Mouse (Mus musculus) hindbrain, embryonic 16.5 days (tissue): ENCODE measurements at regions not wholly inside any gene's neighbourhood (a gene's known extent, or its start where the extent isn't known, plus 50 kb on each side); places are given as distances from the start of the nearest gene placed in this dataset.

ENCODE experiments used
- ATAC-seq: fragments of 200-750 bp; cut with Nextera tagmentation; 2 replicates; pipeline ENCODE4 v1.8.0; 2017; ENCODE audit warnings: moderate TSS enrichment, moderate library complexity
- H3K27ac ChIP-seq: fragments of 300-500 bp; sonication (generic); 2 replicates; pipeline ENCODE4 v1.5.1; 2014; ENCODE audit warnings: low read depth, mild to moderate bottlenecking, control low read depth, low read length, moderate library complexity
- H3K27me3 ChIP-seq: fragments of 300-500 bp; sonication (generic); replicated peaks from 2 replicates; pipeline ENCODE4 v1.6.1; 2014; ENCODE audit warnings: low read length; ENCODE audit not compliant: control insufficient read depth, insufficient read depth
- H3K36me3 ChIP-seq: fragments of 300-500 bp; sonication (generic); 2 replicates; pipeline ENCODE4 v1.6.1; 2014; ENCODE audit warnings: mild to moderate bottlenecking, low read length, moderate library complexity, mixed read lengths; ENCODE audit not compliant: control insufficient read depth, insufficient read depth
- H3K4me1 ChIP-seq: fragments of 300-500 bp; sonication (generic); 2 replicates; pipeline ENCODE4 v1.6.1; 2014; ENCODE audit warnings: low read depth, low read length; ENCODE audit not compliant: control insufficient read depth, insufficient read depth
- H3K4me2 ChIP-seq: fragments of 300-500 bp; sonication (generic); 2 replicates; pipeline ENCODE4 v1.6.1; 2014; ENCODE audit warnings: mild to moderate bottlenecking, low read length, control low read depth, moderate library complexity
- H3K4me3 ChIP-seq: fragments of 300-500 bp; sonication (generic); 2 replicates; pipeline ENCODE4 v1.5.1; 2014; ENCODE audit warnings: mild to moderate bottlenecking, low read length, control low read depth, moderate library complexity
- H3K9ac ChIP-seq: fragments of 300-500 bp; sonication (generic); 2 replicates; pipeline ENCODE4 v1.6.1; 2014; ENCODE audit warnings: low read depth, mild to moderate bottlenecking, control low read depth, low read length, moderate library complexity
- H3K9me3 ChIP-seq: fragments of 300-500 bp; sonication (generic); 2 replicates; pipeline ENCODE4 v1.6.1; 2014; ENCODE audit warnings: mild to moderate bottlenecking, low read length, moderate library complexity; ENCODE audit not compliant: control insufficient read depth
- WGBS: fragments of 180-500 bp; shearing (Covaris S2); extraction: QIAGEN DNeasy Blood & Tissue Kit; methylation state at CpG from one replicate; pipeline ENCODE4 v1.1.7; 2014; 5-methylcytosine and 5-hydroxymethylcytosine counted together

DNA sequence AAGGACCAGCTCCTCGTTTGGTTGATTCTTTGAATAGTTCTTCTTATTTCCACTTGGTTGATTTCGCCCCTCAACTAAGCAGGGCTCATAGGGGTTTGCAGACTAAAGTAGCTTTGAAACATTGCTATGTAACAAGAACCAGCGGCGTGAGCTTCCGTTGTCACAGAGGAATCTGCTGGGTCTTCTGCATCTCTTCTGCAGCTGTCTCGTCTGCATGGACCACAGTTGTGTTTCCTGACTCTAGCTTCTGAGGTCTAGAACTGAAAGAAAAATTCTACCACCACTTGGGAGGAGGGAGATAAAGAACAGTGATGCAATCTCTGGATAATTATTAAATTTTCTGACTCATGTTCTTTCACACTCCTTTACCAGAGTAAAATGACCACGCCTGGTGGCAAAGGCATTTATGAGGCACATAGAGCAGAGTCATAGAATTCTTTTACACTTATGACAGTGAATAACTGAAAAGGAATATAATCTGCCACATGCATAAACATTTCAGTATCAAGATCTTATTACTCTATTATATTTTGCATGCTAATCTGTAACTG lies 1340.9 kb downstream of the Slc22a22 start:
- 62% methylated on average over 7 of the region's 7 CpGs for WGBS
- H3K4me2 ChIP-seq = no peak overlapping the region
- no peaks in the 10 kb centered on the region for H3K36me3 ChIP-seq
- no peak overlapping the region for H3K9ac ChIP-seq
- H3K27me3 ChIP-seq = no peaks in the 10 kb centered on the region
- H3K4me1 ChIP-seq = no peaks in the 10 kb centered on the region
- no peaks in the 10 kb centered on the region for H3K9me3 ChIP-seq
- ATAC-seq = no peak
- no peak overlapping the region for H3K27ac ChIP-seq
- no peak overlapping the region for H3K4me3 ChIP-seq

GRCm38 (mm10) chr15:56128029-56128428 lies 1349.4 kb downstream of the Slc22a22 start:
- Histone ChIP-seq H3K9ac (no peak overlapping the region), H3K9me3 (no peaks in the 10 kb centered on the region), H3K4me3 (no peak overlapping the region), H3K36me3 (no peaks in the 10 kb centered on the region), H3K4me1 (no peaks in the 10 kb centered on the region), H3K27ac (no peak overlapping the region), H3K27me3 (no peaks in the 10 kb centered on the region), H3K4me2 (no peak overlapping the region)
- no peak for ATAC-seq
- WGBS = 81% methylated on average over 1 of the region's 1 CpGs

GRCm38 (mm10) chr15:56119287-56120065 lies 1357.9 kb downstream of the Slc22a22 start:
- Histone ChIP-seq H3K4me3 (no peak overlapping the region), H3K27ac (no peak overlapping the region), H3K27me3 (no peaks in the 10 kb centered on the region), H3K4me2 (no peak overlapping the region), H3K9ac (no peak overlapping the region), H3K4me1 (no peaks in the 10 kb centered on the region), H3K9me3 (no peaks in the 10 kb centered on the region), H3K36me3 (no peaks in the 10 kb centered on the region)
- no peak for ATAC-seq

DNA sequence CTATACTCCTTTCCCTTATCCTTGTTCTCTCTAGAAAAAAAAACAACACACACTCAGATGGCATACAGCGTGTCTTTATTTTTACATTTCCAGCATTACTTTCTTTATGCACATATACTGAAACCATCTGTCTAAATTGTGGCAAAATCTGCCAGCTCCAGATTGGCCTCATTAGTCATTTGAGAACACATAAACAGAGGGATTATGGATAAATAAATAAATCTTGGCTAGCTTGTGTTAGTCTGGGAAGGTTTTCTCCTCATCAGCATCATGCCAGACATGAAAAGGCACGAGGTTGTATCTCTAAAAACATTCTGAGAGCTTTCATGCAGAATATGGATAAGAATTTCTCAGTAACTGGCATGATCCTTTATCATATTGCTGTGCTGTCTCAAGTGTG lies 1369.1 kb downstream of the Slc22a22 start:
- ATAC-seq = no peak
- Histone ChIP-seq H3K4me2 (no peak overlapping the region), H3K36me3 (no peaks in the 10 kb centered on the region), H3K27me3 (no peaks in the 10 kb centered on the region), H3K27ac (no peak overlapping the region), H3K4me1 (no peaks in the 10 kb centered on the region), H3K9ac (no peak overlapping the region), H3K4me3 (no peak overlapping the region), H3K9me3 (no peaks in the 10 kb centered on the region)
- 63% methylated on average over 2 of the region's 2 CpGs for WGBS

DNA sequence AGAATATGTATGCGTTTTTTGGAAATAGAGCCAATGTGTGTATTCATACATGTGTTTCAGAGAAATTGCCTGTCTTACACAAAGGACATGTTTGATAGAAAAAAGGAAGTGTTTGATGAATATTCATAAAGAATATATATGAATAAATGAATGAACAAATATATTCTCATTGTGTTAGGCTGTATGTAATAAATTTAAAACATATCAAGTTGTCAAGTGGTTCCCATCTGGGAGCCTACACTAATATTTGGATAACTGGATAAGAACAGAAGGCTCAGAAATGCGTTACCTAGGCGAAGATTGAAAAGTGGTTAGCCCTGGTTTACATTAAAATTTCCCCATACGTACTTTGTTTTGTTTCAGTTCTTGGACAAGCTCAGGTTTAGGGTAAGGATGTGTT lies 1369.7 kb downstream of the Slc22a22 start:
- Histone ChIP-seq H3K4me1 (no peaks in the 10 kb centered on the region), H3K27ac (no peak overlapping the region), H3K27me3 (no peaks in the 10 kb centered on the region), H3K9me3 (no peaks in the 10 kb centered on the region), H3K9ac (no peak overlapping the region), H3K4me2 (no peak overlapping the region), H3K4me3 (no peak overlapping the region), H3K36me3 (no peaks in the 10 kb centered on the region)
- 70% methylated on average over 4 of the region's 4 CpGs for WGBS
- ATAC-seq = no peak

GRCm38 (mm10) chr15:56100133-56100735 lies 1377.2 kb downstream of the Slc22a22 start:
- Histone ChIP-seq H3K27me3 (no peaks in the 10 kb centered on the region), H3K4me3 (no peak overlapping the region), H3K27ac (no peak overlapping the region), H3K4me1 (no peaks in the 10 kb centered on the region), H3K9me3 (no peaks in the 10 kb centered on the region), H3K9ac (no peak overlapping the region), H3K4me2 (no peak overlapping the region), H3K36me3 (no peaks in the 10 kb centered on the region)
- ATAC-seq = peak; percentile 60; the same call in 1 of the 2 replicates
- 78% methylated on average over 3 of the region's 3 CpGs for WGBS

DNA sequence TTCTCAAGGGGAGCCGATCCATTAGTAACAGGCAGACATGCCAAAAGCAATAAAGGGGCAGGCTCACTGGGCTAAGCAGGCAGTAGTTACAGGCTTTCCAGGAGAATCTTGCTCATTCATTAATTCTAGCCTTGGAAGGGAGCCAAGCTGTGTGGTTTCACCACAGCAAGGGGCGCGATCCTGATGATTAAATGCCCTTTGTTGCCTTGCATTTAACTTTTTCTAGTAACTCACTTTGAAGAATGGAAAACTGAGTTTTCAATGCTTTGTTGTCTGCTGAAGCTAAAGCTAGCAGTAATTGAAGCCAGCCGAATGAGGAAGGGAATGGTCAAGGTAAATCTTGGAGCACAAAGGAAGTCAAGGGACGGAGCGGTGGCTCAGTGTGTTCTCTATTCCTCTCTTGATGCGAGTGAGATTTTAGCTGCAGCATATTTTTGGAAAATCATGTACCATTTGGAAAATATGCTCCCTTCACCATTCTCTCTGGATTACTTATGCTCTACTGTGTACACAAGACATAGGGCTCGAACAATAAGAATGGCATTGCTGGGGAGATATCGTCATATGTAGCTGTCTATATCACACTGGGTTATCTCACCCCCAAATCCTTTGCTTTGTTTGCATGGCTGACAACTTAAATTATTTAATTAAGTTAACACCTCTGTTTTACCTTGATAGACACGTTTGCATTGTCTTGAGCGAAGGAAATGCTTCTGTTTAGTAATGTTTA lies 1399.4 kb downstream of the Slc22a22 start:
- no peaks in the 10 kb centered on the region for H3K9me3 ChIP-seq
- peaks cover 4% of the 10 kb centered on the region for H3K4me1 ChIP-seq
- peak overlapping the region; percentile 48 for H3K4me2 ChIP-seq
- peak overlapping the region; percentile 42; the same call in 1 of the 2 replicates for H3K9ac ChIP-seq
- H3K27ac ChIP-seq = 0 out of 2 replicates have a peak overlapping the region, but pooled peaks have one; percentile 34
- no peaks in the 10 kb centered on the region for H3K27me3 ChIP-seq
- H3K36me3 ChIP-seq = no peaks in the 10 kb centered on the region
- ATAC-seq = peak; percentile 92
- peak overlapping the region; percentile 16; the same call in 1 of the 2 replicates for H3K4me3 ChIP-seq
- 25% methylated on average over 11 of the region's 11 CpGs for WGBS

GRCm38 (mm10) chr15:56077081-56077480 lies 1400.3 kb downstream of the Slc22a22 start:
- no peak overlapping the region for H3K4me2 ChIP-seq
- no peak for ATAC-seq
- H3K4me1 ChIP-seq = peaks cover 4% of the 10 kb centered on the region
- WGBS = 34% methylated on average over 1 of the region's 1 CpGs
- H3K9ac ChIP-seq = no peak overlapping the region
- no peaks in the 10 kb centered on the region for H3K36me3 ChIP-seq
- H3K9me3 ChIP-seq = peaks cover 4% of the 10 kb centered on the region; the same call in 1 of the 2 replicates
- H3K4me3 ChIP-seq = no peak overlapping the region
- H3K27me3 ChIP-seq = no peaks in the 10 kb centered on the region
- no peak overlapping the region for H3K27ac ChIP-seq

GRCm38 (mm10) chr15:56076680-56077079 lies 1400.7 kb downstream of the Slc22a22 start:
- Histone ChIP-seq H3K9me3 (peaks cover 4% of the 10 kb centered on the region; the same call in 1 of the 2 replicates), H3K4me3 (no peak overlapping the region), H3K4me1 (peaks cover 4% of the 10 kb centered on the region), H3K27ac (no peak overlapping the region), H3K27me3 (no peaks in the 10 kb centered on the region), H3K36me3 (no peaks in the 10 kb centered on the region), H3K4me2 (no peak overlapping the region), H3K9ac (no peak overlapping the region)
- WGBS = 84% methylated on average over 1 of the region's 1 CpGs
- no peak for ATAC-seq
